Mouse (Mus musculus) mature B cell (primary cell): ENCODE data around the gene Dagla.

Experiments
- in situ Hi-C: fragments of 300-500 bp; cut with MboI; formaldehyde crosslinking; loops from 2 replicates; pipeline ENCODE4 v1.14.3; 2019

The Dagla gene

GRCm38 (mm10) chr19:10307941-10308340, 3.3 kb upstream of the Dagla start:
- in situ Hi-C loops: no loop called here

GRCm38 (mm10) chr19:10307351-10307750, 2.7 kb upstream of the Dagla start:
- in situ Hi-C loops: no loop called here

- in situ Hi-C loops: no loop called here
Measured at GRCm38 (mm10) chr19:10306521-10307243, 2.0 kb upstream of the Dagla start.

- in situ Hi-C loops: no loop called here
Measured at GRCm38 (mm10) chr19:10305640-10306039, 963 bp upstream of the Dagla start.

- in situ Hi-C loops: no loop called here
Measured at GRCm38 (mm10) chr19:10304395-10304794, 282 bp downstream of the Dagla start.

GRCm38 (mm10) chr19:10302852-10303251, 1.8 kb downstream of the Dagla start:
- in situ Hi-C loops: no loop called here

GRCm38 (mm10) chr19:10301866-10302356, 2.8 kb downstream of the Dagla start:
- in situ Hi-C loops: no loop called here

- in situ Hi-C loops: no loop called here
Measured at GRCm38 (mm10) chr19:10301263-10301662, 3.4 kb downstream of the Dagla start.

- in situ Hi-C loops: no loop called here
Measured at GRCm38 (mm10) chr19:10300809-10301208, 3.9 kb downstream of the Dagla start.

- in situ Hi-C loops: no loop called here
Measured at GRCm38 (mm10) chr19:10298268-10298667, 6.4 kb downstream of the Dagla start.

GRCm38 (mm10) chr19:10297041-10297503, 7.6 kb downstream of the Dagla start:
- in situ Hi-C loops: no loop called here

- in situ Hi-C loops: no loop called here
Measured at GRCm38 (mm10) chr19:10296306-10296705, 8.4 kb downstream of the Dagla start.

GRCm38 (mm10) chr19:10294631-10295562, 9.8 kb downstream of the Dagla start:
- in situ Hi-C loops: no loop called here

GRCm38 (mm10) chr19:10293987-10294386, 10.7 kb downstream of the Dagla start:
- in situ Hi-C loops: no loop called here

- in situ Hi-C loops: no loop called here
Measured at GRCm38 (mm10) chr19:10291896-10292490, 12.7 kb downstream of the Dagla start.

- in situ Hi-C loops: no loop called here
Measured at GRCm38 (mm10) chr19:10290153-10290945, 14.3 kb downstream of the Dagla start.

- in situ Hi-C loops: no loop called here
Measured at GRCm38 (mm10) chr19:10289609-10290150, 15.0 kb downstream of the Dagla start.

GRCm38 (mm10) chr19:10288125-10289040, 16.3 kb downstream of the Dagla start:
- in situ Hi-C loops: no loop called here

GRCm38 (mm10) chr19:10286458-10286872, 18.2 kb downstream of the Dagla start:
- in situ Hi-C loops: no loop called here
